Mouse (Mus musculus): Measurements from ENCODE around the gene Itpr1.
A peak's percentile ranks its signal among the peaks of the same experiment; 100 is the strongest.

Gene Itpr1

DNA sequence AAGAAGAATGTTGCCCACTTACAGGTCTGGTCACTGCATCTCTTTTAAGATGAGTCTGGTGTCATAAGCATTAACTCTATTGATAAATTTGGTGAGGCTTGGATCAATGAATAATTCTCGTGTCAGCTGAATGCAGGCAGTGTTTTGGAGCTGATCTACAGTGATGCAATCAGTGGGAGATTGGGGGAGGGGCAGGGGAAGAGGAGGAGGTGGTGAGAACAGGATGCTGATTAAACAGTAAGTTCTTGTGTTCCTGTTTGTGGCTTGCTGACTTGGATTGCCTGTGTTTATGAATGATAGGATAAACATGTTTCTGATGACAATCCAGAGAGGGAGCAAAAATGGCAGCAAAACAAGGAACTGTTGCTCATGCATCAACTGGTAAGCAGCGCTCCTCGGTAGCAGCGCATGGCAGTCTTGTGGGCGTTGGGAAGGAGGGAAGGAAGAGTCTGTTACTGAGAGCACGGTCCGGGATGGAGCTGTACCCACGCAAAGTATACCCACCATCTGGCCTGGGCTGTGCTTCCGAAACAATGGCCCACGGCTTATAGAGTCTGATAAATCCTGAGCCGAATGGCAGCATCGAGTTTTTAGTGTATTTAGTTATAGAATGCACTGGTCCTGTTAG is 64.1 kb downstream of the Itpr1 start:
- DNase-seq (ENCODE audit: low read depth in 2 of 2, low spot score in 2 of 2), result no peak

DNA sequence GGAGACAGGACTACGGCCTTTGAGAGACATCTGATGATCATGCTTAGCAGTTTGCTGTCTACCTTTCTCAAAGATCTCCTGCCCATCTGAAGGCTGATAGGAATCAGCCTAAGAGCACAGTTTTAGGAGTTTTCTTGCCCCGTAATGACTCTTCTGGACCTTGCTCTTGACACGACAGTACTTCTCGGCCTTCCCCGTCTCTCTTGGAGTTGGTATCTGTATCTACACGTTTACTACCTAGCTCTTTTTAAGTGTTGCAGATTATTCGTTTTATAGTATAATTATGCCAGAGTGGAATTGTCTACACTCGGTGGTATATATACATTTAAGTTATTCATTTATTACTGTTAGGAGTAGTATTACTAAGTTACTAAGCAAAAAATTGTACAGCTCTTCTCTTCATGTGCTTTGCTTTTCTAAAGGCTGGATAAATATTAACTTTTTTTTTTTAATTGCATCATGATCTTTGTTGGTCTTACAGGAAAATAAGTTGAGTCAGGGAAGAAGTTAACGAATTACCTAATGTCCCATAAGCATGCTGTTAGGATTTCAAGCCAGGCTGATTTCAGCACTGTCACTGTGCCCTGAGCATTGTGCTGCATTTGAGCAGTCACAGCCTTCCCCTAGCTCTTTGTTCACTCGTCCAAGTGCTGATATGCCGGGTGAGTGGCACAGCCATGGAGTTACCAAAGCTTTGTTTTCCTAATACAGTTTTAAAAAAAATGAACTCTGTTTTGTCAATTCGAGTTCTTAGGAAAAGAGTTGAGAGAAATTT is 64.9 kb downstream of the Itpr1 start:
- no peak for DNase-seq (ENCODE audit: low read depth in 2 of 2, low spot score in 2 of 2)

DNA sequence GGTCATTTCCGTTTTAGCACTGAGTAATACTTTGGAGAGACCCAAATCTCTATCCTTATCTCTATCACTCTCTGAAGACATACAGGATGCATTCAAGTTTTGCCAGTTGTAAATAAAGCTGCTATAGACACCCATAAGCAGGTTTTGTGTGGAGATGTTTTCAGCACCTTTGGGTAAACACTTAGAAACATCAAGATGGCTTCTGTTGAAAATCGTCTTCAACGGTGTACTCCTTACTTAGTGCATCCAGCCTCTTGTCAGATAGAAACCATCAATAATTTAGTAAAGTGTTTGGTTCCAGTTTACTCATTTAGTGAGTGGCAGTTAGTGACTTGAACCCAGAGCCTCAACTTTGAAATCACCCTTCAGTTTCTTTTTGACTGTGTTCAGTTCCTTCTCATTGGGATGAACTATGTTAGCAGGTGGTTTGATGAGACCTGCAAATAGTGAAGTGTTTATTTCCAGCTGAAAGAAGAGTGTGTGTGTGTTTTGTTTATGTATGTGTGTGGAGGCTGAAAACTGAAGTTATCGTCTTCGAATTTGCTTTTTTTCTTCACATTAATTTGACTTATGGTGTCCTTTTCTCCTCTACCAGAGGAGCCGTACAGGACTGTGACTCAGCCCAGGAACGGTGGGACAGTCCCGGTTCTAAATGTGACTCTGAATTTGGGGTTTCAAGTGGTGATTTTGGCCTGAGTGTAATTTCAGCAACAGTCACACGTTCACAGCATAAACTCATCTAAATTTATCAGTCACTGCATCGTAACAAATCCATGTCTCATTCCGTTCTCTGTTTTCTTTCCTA is 66.1 kb downstream of the Itpr1 start:
- DNase-seq (ENCODE audit: low read depth in 2 of 2, low spot score in 2 of 2), result no peak

DNA sequence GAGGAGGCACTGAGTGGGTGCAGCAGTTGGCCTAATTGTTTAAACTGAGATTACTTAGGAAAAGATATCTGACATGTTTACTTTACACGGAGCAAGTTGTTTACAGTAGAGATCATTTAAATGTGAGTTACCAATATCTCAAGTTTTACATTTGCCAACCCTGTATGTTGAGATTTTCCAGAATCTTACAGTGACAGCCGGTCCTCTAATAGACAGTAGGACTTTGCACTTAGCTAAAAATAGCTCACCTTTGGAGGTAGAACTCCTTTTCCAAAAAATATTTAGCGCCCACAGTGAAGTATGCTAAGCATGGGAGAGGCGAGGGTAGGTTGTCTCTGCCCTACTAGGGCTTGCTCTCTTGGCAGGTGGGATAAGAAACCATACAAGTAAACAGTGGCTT is 69.2 kb downstream of the Itpr1 start:
- DNase-seq (ENCODE audit: low read depth in 2 of 2, low spot score in 2 of 2), result no peak

DNA sequence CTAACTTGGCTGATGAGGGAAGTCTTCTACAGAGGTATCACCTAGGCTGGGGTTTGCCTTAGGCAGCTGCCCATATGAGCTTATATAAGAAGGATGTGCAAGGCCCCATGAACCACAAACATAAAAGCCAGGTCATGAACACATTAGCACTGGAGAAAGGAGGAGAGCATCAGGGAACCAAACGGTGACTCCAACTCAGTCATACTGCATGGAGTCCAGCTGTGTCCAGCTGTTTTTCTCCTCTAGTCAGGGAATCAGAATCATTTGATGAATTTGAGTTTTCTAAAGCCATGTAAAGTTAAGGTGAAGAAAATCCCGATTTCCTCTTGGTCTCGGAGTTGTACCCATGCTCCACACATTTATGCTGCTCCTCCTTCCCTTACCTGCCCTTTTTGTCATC is 69.7 kb downstream of the Itpr1 start:
- DNase-seq (ENCODE audit: low read depth in 2 of 2, low spot score in 2 of 2), result no peak

DNA sequence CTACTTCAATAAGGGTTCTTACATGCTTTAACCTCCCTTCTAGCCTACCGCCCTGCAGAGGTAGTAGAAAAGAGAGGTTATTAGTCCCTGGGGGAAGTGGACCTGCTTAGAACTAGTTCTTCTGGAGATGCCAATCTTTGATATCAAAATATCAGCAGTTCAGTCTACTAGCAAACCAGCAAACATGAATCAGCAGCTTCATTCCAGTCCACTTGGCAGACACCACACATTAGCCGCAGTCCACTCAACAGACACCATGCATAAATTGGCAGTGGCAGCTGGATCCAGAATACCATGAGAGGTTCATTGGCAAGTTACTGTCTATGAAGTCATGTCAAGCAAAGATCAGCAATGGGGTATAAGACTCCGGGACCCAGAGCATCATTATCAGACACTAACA is 71.8 kb downstream of the Itpr1 start:
- no peak for DNase-seq (ENCODE audit: low read depth in 2 of 2, low spot score in 2 of 2)

DNA sequence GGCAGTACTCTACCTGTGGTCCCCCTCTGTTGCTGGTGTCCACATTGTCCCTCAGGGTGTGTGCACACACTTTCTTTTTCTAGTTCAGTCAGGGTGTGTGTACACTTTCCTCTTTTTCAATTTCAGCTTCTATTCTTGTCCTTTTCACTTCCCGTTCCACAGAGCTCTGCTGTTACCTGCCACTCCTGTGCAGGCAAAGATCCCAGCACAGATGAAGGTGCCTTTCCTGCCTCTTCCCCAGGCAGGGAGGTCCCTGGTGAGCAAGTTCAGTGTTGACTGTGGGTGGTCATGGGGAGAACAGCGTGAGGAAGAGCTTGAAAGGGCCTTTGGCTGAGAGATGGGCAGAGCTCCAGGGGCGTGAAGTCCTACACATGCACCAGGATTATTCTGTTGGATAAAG is 76.1 kb downstream of the Itpr1 start:
- DNase-seq (ENCODE audit: low read depth in 2 of 2, low spot score in 2 of 2), result no peak

DNA sequence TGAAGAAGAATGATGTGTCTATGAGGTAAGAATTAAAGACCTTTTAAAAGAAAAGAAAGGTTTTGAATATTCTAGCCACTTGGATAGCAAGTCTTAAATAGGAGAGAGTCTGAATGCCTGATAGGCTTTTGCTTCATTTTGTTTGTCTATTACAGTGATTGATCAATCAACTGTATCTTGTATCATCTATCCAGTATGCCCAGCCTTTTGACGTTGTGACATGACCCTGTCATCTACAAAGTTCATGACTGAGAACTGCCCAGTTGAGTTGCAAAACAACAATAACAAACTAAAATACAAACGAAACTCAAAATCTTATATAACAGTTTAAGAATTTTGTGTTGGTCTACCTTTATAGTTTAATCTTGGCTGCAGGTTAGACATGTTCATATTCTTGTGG is 78.1 kb downstream of the Itpr1 start:
- no peak for DNase-seq (ENCODE audit: low read depth in 2 of 2, low spot score in 2 of 2)

DNA sequence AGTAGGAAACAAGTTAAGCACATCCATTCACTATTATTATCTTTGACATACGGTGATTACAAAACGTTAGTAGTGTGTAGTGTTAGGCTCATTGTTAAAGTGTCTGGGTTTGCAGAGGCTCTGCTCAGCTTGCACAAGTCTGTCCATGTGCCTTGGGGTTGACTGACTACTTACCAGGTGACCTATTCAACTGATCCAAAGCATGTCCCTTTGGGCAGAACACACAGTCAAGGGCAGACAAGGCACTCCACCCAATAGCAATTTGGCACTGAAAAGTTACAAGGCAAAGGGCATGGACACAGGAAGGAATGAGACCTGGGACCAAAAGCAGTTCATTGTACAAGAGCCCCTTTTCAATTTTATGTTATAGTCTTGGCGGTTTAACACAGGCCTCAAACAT is 78.7 kb downstream of the Itpr1 start:
- no peak for DNase-seq (ENCODE audit: low read depth in 2 of 2, low spot score in 2 of 2)

DNA sequence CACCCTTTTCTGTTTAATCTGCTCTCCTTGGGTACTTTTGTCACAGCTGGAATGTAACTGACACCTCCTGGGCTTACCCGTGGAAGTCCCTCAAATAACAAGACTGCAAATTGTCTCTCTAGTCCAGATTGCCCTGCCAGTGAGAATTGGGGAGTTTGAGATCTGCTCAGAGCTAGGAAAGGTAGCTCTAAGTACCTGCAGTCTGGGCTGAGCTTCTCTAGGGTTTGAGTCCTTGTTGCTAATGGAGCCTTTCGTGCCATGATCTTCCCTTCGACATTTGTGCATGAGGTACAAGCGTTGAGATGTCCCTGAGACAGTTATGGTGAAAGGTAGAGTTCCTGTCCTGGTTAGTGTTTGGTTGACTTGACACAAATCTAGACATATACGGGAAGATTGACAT is 89.0 kb downstream of the Itpr1 start:
- DNase-seq (ENCODE audit: low read depth in 2 of 2, low spot score in 2 of 2), result no peak

DNA sequence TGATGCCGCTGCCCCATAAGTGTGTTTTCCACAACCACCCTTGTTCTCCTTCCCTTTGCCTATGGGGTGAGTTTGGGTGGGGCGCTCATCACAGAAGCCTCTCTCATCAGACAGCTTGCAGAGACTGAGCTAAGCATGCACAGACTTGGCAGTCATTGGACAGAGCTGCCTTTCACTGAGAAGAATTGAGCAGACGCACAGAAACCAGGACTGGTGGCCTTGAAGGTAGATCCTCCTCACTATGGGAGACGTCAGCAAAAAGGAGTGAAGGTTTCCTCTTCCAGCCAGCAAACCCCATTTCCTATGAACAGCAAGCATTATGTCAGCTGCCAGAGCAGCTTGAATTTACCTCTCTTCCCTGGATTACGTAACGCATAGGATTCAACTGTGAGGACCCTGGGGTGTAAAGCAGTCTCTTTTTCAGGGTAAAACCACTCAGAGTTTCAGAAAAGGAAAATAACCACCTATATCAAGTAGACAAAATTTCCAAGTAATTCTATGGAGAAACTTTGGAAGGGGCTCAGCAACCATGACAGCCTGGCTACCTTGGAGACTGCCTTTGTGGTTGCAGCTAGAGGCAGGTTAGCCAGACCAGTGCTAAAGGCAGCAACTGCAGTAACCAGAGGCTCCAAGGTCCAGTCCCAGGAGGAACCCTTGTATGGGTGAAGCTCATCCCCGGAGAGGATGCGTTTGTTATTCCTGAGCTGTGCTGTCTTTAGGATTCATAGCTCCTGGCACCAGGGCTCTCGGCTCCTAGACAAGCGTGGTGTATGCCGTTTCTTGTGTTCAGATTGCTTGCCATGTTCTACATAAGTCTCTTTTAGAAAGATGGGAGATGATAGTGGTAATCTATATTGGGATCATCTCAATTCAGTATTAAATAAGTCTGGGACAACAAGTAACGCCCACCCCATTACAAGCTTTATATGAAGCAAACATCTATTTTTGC is 91.0 kb downstream of the Itpr1 start:
- DNase-seq (ENCODE audit: low read depth in 2 of 2, low spot score in 2 of 2), result no peak

DNA sequence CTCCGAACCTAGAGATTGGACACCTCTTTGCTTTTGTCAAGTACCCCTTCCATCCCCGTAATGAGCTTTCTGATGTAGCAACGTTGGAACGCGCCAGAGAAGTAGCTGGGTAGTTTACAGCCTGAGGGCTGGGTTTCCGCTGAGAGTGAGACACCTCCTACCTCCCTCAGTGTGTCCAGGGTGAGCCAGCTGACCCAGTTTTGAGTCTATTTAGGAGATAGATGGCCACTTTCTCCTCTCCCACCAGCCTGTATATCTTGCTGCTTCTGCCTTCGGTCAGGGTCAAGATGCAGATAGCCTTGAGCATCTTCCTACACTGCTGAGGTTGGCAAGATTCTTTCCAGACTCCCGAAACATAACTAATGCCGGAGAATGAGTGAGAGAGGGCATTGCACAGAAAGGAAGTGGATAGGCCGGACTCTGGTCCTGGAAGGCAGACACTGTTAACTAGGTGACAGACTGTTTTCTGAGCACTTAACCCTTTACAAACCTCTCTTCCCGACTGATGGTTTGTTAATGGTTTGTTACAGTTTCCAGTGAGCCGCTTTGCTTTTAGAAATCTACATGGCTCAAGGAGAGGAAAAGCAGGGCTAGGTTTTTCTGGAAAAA is 92.4 kb downstream of the Itpr1 start:
- DNase-seq (ENCODE audit: low read depth in 2 of 2, low spot score in 2 of 2), result no peak

DNA sequence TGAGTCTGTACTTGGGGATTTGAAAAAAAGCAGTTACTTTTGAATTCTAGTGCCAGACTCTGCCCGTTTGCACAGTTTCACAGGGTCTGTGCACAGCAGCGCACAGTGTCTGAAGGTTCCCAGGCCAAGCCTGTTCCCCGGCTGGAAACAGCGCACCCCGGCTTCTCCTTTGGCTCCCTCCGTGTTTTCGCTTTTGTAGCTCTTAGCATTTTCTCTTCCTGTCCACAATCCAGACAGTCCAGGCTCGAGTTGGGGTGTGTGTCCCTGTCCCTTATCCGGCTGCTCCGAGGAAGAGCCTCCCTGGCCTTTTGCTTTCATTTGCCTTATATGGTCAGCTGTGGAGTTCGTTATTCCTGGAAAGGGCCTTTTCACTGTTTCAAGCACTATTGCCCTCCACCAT is 93.3 kb downstream of the Itpr1 start:
- DNase-seq (ENCODE audit: low read depth in 2 of 2, low spot score in 2 of 2), result no peak

DNA sequence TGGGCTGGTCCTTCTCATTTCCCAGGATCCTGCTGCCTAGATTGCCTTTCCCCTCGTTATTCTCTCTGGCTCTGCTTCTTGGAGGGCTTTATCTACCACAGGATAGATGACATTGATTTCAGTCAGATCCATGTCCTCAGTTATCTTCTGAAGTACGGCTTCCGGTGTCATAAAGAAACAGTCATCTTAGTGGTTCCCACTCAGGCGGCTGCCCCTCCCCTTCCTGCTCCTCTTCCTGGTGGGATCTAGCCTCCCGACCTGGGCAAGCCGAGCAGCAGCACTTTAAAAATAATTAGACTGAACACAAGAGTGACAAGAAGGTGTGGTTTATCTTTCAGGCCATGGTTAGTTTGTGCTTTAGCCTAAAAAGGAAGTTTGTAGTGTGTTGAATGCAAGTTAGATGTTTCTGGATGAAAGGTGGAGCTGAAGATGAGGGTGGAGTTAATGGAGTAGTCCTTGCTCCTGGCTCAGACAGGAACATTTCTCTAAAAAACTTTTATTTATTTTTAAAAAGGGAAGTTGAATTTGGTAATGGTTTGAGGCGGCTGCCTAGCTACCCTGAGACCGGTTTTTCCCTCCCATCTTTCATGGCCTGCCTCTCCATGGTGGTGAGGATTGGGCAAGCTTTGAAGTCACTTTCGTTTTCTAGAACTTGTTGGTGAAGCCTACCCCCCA is 94.2 kb downstream of the Itpr1 start:
- no peak for DNase-seq (ENCODE audit: low read depth in 2 of 2, low spot score in 2 of 2)

DNA sequence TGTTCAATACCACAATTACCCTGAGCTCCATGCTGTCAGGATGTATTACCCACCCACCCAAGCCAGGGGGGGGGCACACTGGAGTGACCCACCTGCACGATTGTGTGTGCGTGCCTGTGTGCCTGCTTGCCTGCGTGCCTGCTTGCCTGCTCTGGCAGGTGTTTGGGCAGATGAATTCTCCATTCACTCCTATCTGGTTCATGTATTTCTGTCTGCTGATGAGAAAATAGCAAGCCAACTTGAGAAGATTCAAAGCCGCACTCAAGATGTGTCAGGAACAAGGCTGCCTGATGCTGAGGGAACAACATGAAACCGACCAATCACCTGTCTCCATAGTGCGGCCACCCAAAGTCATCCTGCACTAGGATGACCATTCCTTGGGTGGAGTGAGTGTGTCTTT is 94.9 kb downstream of the Itpr1 start:
- no peak for DNase-seq (ENCODE audit: low read depth in 2 of 2, low spot score in 2 of 2)

DNA sequence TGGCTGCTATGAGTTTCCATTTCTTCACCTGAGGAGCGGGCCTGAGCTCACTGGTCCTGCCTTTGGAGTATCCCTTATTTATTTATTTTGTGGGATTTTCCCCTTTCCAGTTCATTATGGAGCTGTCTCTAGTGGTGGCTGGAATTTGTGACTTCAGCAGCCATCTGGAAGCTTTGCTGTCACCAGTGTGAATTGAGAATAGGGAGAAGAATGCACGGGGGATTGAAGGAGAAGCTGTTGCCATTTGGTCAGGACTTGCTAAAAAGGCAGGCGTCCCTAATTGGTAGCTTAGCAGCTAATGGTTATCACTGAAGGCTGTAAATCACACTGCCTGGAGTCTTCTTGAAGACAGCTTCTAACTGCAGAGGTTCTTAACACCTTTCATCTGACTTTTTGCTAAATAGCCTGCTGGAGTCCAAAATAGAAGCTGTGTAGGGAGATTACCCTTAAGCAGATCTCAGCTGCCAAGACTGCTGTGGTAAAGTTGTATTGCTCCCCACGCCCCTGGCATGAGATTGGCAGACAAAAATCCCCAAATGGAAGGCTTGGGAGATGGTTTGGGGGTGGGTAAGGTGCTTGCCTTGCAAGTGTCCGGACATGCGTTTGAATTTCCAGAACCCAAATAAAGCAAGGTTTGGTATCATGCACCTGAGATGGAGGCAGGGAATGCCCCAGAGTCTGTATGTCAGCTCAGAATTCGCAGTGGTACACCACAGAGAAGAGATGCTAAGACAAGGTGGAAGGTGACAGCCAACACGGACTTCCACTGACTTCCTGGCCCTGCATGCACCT is 96.7 kb downstream of the Itpr1 start:
- DNase-seq (ENCODE audit: low read depth in 2 of 2, low spot score in 2 of 2), result no peak

DNA sequence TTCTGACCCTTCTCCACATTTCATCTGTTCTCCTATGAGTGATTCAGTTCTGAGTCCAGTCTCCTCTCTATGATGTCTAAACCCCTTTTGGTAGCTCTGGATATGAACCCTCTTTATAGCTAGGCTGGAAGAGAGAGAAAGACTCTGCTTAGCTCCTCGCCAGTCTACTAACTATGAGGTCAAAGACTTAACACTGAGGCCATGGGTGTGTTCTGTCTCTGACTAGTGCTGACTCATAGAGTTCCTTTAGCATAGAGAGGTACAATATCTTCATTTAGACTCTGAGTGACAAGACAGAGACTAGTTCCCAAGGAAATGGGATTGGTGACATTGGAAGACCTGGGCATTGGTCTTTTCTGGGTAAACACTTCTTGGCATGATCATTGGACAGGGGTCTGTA is 100.2 kb downstream of the Itpr1 start:
- DNase-seq (ENCODE audit: low read depth in 2 of 2, low spot score in 2 of 2), result no peak

DNA sequence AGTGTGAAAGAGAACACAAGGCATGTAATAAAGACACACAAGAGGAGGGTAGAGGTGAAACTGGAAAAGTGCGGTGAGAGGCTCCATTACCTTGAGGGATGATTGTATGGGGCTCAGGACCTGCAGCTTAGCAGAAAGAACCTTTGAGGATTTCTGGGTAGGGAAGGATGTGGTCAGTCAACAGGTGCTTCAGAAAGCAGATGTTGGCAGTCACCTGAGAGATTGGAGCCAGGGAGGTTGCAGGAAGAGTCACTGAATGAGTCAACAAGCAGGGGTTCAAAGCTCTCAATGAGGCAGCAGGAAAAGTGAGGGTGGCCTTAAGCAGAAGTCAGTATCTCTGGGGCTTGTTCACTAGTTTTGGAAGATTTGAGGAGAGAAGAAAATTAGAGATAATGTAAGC is 101.1 kb downstream of the Itpr1 start:
- peak; percentile 8 to 11 for DNase-seq (ENCODE audit: low read depth in 2 of 2, low spot score in 2 of 2)

DNA sequence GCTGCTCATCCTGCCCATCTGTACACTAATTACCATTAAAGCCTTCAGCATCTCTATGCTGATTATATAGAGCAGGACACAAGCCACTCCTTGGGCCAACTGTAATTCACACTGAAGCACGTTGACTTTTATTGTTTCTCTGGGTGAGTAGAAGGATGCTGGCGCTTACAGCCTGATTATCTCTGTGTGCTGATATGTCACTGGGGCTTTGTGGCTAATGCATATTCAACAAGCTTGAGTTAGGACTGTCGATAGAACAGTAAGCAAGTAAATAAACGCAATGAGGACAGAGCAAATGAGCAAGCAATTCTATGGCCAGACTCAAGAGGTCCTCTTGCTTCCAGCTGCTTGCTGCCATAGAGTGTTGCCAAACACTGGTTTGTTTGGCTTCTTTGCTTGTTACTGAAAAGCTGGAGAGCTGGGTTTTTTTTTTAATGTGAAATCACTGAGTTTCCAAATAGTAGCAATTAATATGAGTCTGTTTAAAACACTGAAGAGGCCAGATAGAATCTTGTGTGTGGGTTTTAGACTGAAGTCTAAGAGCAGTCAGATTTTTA is 103.5 kb downstream of the Itpr1 start:
- DNase-seq (ENCODE audit: low read depth in 2 of 2, low spot score in 2 of 2), result no peak

Data from CD8-positive naive resting alpha-beta T cell, adult 2 months (primary cell).